Mouse (Mus musculus) left cerebral cortex, adult 6 months (tissue): Measurements from ENCODE around the gene Gabrg2. TPM values are rescaled to one million over a fixed set of nuclear protein-coding genes. Genes with fewer than 3 reads are reported as not detected.

Source experiments
- long read RNA-seq, 2 experiments: library from polyadenylated mRNA; unstranded; transcript quantifications; one replicate each; pipeline ENCODE4 v2.0.0; 2019 to 2020
- polyA plus RNA-seq: library from polyadenylated mRNA; unstranded; fragments of <200 nt; fragmentation: Nextera tagmentation; gene quantifications from 2 replicates; pipeline ENCODE4 v1.2.3, GENCODE M21; 2021

The Gabrg2 gene
- polyA plus RNA-seq: 73.3 and 106 TPM in 2 replicates
- long read RNA-seq, experiment 1, full-length matches to known transcripts: 670 of 826 reads
- long read RNA-seq, experiment 1, partial matches to known transcripts: 40 of 826 reads
- long read RNA-seq, experiment 1, other reads (novel, unspliced or antisense): 116 of 826 reads
- long read RNA-seq, experiment 2, full-length matches to known transcripts: 89 of 165 reads
- long read RNA-seq, experiment 2, partial matches to known transcripts: 36 of 165 reads
- long read RNA-seq, experiment 2, other reads (novel, unspliced or antisense): 40 of 165 reads

GRCm38 (mm10) chr11:42000190-42001098 lies at the start of gene Gabrg2:
Gene Gabrg2 (minus strand): TSS chr11:42000857.

Other genes with a start within 250 kb of the Gabrg2 start
- gene Gabra1, start 182.1 kb upstream of the Gabrg2 start, polyA plus RNA-seq: 335 and 473 TPM in 2 replicates